Comparison of ENCODE assay signal across 10 mouse cellular contexts in genomic region chr1:155222101-155222669, GRCm38 (mm10). TPM values are rescaled to one million over a fixed set of nuclear protein-coding genes. Genes with fewer than 3 reads are reported as not detected.
DNase-seq lines count a peak whose midpoint lies in the region; ATAC-seq and TF ChIP-seq lines count a peak whose summit lies in the region.
"Had no signal": no experiment of that assay in that cellular context is flagged by ENCODE, and none has a peak within 500 bp of the region (broad histone marks: within the 10 kb centered on the region; RNA-seq: fewer than 3 reads in every experiment).

No protein-coding gene starts in this region.

- H3K36me3 ChIP-seq in neural tube, embryonic 12.5 days, result no peaks in the 10 kb centered on the region
- peaks cover 21% of the 10 kb centered on the region for H3K36me3 ChIP-seq in heart, embryonic 16.5 days (ENCODE audit: control insufficient read depth, insufficient read depth)
- no peaks in the 10 kb centered on the region for H3K36me3 ChIP-seq in neural tube, embryonic 14.5 days (ENCODE audit: control insufficient read depth, insufficient read depth, low read length)
- 0 out of 2 replicates have a peak, but pooled peaks cover 13% of the 10 kb centered on the region for H3K36me3 ChIP-seq in intestine, postnatal 0 days (ENCODE audit: control insufficient read depth, insufficient read depth)

- no peak for ATAC-seq in neural tube, embryonic 12.5 days (ENCODE audit: low FRiP score, low read depth)
- ATAC-seq in heart, embryonic 16.5 days (replicated peaks; ENCODE audit: extremely low read depth, insufficient read depth, low FRiP score), result no peak
- no peak for ATAC-seq in neural tube, embryonic 14.5 days (ENCODE audit: low read depth)
- ATAC-seq in intestine, postnatal 0 days, result no peak
- no peak for ATAC-seq in erythroblast, adult 5-6 weeks (replicated peaks; ENCODE audit: low FRiP score, poor library complexity, severe bottlenecking)

- no peaks in the 10 kb centered on the region for H3K27me3 ChIP-seq in neural tube, embryonic 12.5 days (replicated peaks)
- no peaks in the 10 kb centered on the region for H3K27me3 ChIP-seq in heart, embryonic 16.5 days (ENCODE audit: control insufficient read depth, insufficient read depth, low read length)
- no peaks in the 10 kb centered on the region for H3K27me3 ChIP-seq in neural tube, embryonic 14.5 days (ENCODE audit: control insufficient read depth, insufficient read depth, low read length)
- no peaks in the 10 kb centered on the region for H3K27me3 ChIP-seq in intestine, postnatal 0 days (replicated peaks; ENCODE audit: control insufficient read depth, insufficient read depth, low read length)

- DNase-seq in gastrocnemius, adult 8-10 months (ENCODE audit: low spot score in 2 of 2), result peak; percentile 26 to 45
- no peak for DNase-seq in gastrocnemius, postnatal 10 days
- DNase-seq in neural tube, embryonic 10.5 days (ENCODE audit: extremely low spot score, low spot score), result no peak
- DNase-seq: kidney, postnatal 25 days had no signal

- no peak overlapping the region for H3K4me2 ChIP-seq in neural tube, embryonic 12.5 days (replicated peaks)
- H3K4me2 ChIP-seq in heart, embryonic 16.5 days (ENCODE audit: low read depth, low read length), result no peak overlapping the region
- H3K4me2 ChIP-seq in neural tube, embryonic 14.5 days (ENCODE audit: low read depth, low read length), result no peak overlapping the region
- no peak overlapping the region for H3K4me2 ChIP-seq in intestine, postnatal 0 days (replicated peaks; ENCODE audit: low read depth)

- no peak overlapping the region for H3K4me3 ChIP-seq in neural tube, embryonic 12.5 days
- no peak overlapping the region for H3K4me3 ChIP-seq in heart, embryonic 16.5 days (ENCODE audit: low read length)
- H3K4me3 ChIP-seq in neural tube, embryonic 14.5 days (ENCODE audit: low read depth, low read length), result no peak overlapping the region
- H3K4me3 ChIP-seq in intestine, postnatal 0 days (ENCODE audit: low read depth, low read length), result no peak overlapping the region

- 59% methylated on average over 11 of the region's 11 CpGs for whole genome bisulfite sequencing in neural tube, embryonic 12.5 days
- 48% methylated on average over 11 of the region's 11 CpGs for WGBS in heart, embryonic 16.5 days
- WGBS in neural tube, embryonic 14.5 days, result 49% methylated on average over 11 of the region's 11 CpGs
- WGBS in intestine, postnatal 0 days, result 77% methylated on average over 11 of the region's 11 CpGs

- no peak overlapping the region for H3K27ac ChIP-seq in neural tube, embryonic 12.5 days
- H3K27ac ChIP-seq in heart, embryonic 16.5 days (ENCODE audit: low read length), result peak overlapping the region; percentile 57
- peak overlapping the region; percentile 52; the same call in 1 of the 2 replicates for H3K27ac ChIP-seq in neural tube, embryonic 14.5 days (ENCODE audit: low read depth, low read length)
- H3K27ac ChIP-seq in intestine, postnatal 0 days (ENCODE audit: low read depth, low read length), result no peak overlapping the region
- H3K27ac ChIP-seq: liver, embryonic 14.5 days had no signal

- no peaks in the 10 kb centered on the region for H3K9me3 ChIP-seq in neural tube, embryonic 12.5 days
- no peaks in the 10 kb centered on the region for H3K9me3 ChIP-seq in heart, embryonic 16.5 days (replicated peaks; ENCODE audit: control insufficient read depth, low read length)
- no peaks in the 10 kb centered on the region for H3K9me3 ChIP-seq in neural tube, embryonic 14.5 days (ENCODE audit: control insufficient read depth, low read length)
- no peaks in the 10 kb centered on the region for H3K9me3 ChIP-seq in intestine, postnatal 0 days (ENCODE audit: control insufficient read depth)

- H3K9ac ChIP-seq in neural tube, embryonic 12.5 days, result 0 out of 2 replicates have a peak overlapping the region, but pooled peaks have one; percentile 21
- H3K9ac ChIP-seq in heart, embryonic 16.5 days (ENCODE audit: low read length), result no peak overlapping the region
- no peak overlapping the region for H3K9ac ChIP-seq in neural tube, embryonic 14.5 days (replicated peaks; ENCODE audit: low read depth, low read length)
- H3K9ac ChIP-seq in intestine, postnatal 0 days (ENCODE audit: low read depth, low read length), result no peak overlapping the region
- H3K9ac ChIP-seq: liver, embryonic 14.5 days had no signal

- peaks cover 28% of the 10 kb centered on the region for H3K4me1 ChIP-seq in neural tube, embryonic 12.5 days
- peaks cover 23% of the 10 kb centered on the region for H3K4me1 ChIP-seq in heart, embryonic 16.5 days (ENCODE audit: control insufficient read depth, insufficient read depth, low read length)
- peaks cover 7% of the 10 kb centered on the region; the same call in 1 of the 2 replicates for H3K4me1 ChIP-seq in neural tube, embryonic 14.5 days (ENCODE audit: control insufficient read depth, insufficient read depth, low read length)
- no peaks in the 10 kb centered on the region for H3K4me1 ChIP-seq in intestine, postnatal 0 days (replicated peaks; ENCODE audit: control insufficient read depth, insufficient read depth, low read length)

- TF ChIP-seq CTCF in intestine, postnatal 0 days (IDR thresholded peaks at IDR 0.05; ENCODE audit: low read depth), result no peak

RNA-seq across cellular contexts. Expression of gene BC034090, which starts 22.1 kb away (rescaled TPM):
- 1 to 10 TPM in 2 of 4 experiments, under 1 TPM in 2; 0.32 to 1.5 (median 1.0) TPM for total RNA-seq in gastrocnemius, adult 8-10 months (2022)
- total RNA-seq in gastrocnemius, postnatal 10 days (2021), result 10 to 100 TPM in 1 of 2 experiments, 1 to 10 TPM in 1; 3.8 to 10.3 TPM
- polyA plus RNA-seq in neural tube, embryonic 12.5 days (2016; fragmentation: Nextera tagmentation; extraction: Ambion mirVana), result 6.7 and 8.1 TPM in 2 replicates
- 9.1 and 10.9 TPM in 2 replicates for polyA plus RNA-seq in heart, embryonic 16.5 days (2015; fragmentation: Nextera tagmentation; extraction: Ambion mirVana)
- 3.8 and 4.1 TPM in 2 replicates for polyA plus RNA-seq in neural tube, embryonic 14.5 days (2014; fragmentation: Nextera tagmentation; extraction: Ambion mirVana)
- polyA plus RNA-seq in intestine, postnatal 0 days (2015; fragmentation: Nextera tagmentation; extraction: Ambion mirVana), result 1.0 and 1.3 TPM in 2 replicates
- not detected in 2 replicates for total RNA-seq in erythroblast, adult 5-6 weeks (2015; ENCODE audit: low replicate concordance)
- total RNA-seq in erythroblast, adult 5-6 weeks (2017; ENCODE audit: low replicate concordance), result not detected in 2 replicates

Comparison
In these comparisons a context has a peak if more than half of its experiments do, and no peak if none do; other contexts are left out.
1. DNase-seq: peak in gastrocnemius, adult 8-10 months (2 of 2); none in gastrocnemius, postnatal 10 days (single experiment) and neural tube, embryonic 10.5 days (single experiment).
2. H3K27ac ChIP-seq: peak in heart, embryonic 16.5 days (single experiment) and neural tube, embryonic 14.5 days (single experiment); none in neural tube, embryonic 12.5 days (single experiment) and intestine, postnatal 0 days (single experiment).